In the genomic region with DNA sequence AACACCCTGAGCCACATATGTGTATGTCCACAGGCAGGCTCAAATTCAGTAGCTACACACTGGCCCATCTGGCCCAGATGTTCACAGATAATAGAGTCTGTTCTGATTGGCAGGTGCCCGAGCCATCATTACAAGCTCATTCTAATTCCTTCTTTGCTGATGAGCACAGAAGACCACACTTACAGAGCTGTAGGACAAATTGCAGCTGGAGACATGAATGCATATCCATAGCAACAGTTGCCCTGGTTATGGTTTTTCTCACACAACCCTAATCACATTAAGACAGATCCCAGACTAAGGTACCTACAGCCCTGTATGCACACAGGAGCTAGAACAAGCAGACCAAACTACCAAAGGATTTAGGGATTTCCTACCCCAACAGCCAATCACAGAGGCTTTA, we compare ENCODE assay signal across 34 mouse cellular contexts. TPM values are rescaled to one million over a fixed set of nuclear protein-coding genes. Genes with fewer than 3 reads are reported as not detected.
DNase-seq lines count a peak whose midpoint lies in the region; ATAC-seq and TF ChIP-seq lines count a peak whose summit lies in the region.
"Had no signal": no experiment of that assay in that cellular context is flagged by ENCODE, and none has a peak within 500 bp of the region (broad histone marks: within the 10 kb centered on the region; RNA-seq: fewer than 3 reads in every experiment).

No protein-coding gene starts in this region.

- no peak overlapping the region for H3K27ac ChIP-seq in hindbrain, postnatal 0 days
- no peak overlapping the region for H3K27ac ChIP-seq in hindbrain, embryonic 13.5 days
- 0 out of 2 replicates have a peak overlapping the region, but pooled peaks have one; percentile 60 for H3K27ac ChIP-seq in forebrain, embryonic 14.5 days (ENCODE audit: low read depth, low read length)
- H3K27ac ChIP-seq in forebrain, postnatal 0 days (ENCODE audit: low read depth, low read length), result peak overlapping the region; percentile 50
- peak overlapping the region; percentile 62 for H3K27ac ChIP-seq in midbrain, postnatal 0 days (ENCODE audit: low read depth, low read length)
- H3K27ac ChIP-seq: embryonic facial prominence, embryonic 10.5 days; embryonic facial prominence, embryonic 15.5 days; heart, embryonic 10.5 days; limb, embryonic 12.5 days; neural tube, embryonic 13.5 days; stomach, embryonic 15.5 days had no signal

- H3K4me3 ChIP-seq in hindbrain, postnatal 0 days (ENCODE audit: low read length), result no peak overlapping the region
- no peak overlapping the region for H3K4me3 ChIP-seq in hindbrain, embryonic 13.5 days
- no peak overlapping the region for H3K4me3 ChIP-seq in forebrain, embryonic 14.5 days (ENCODE audit: low read depth, low read length)
- no peak overlapping the region for H3K4me3 ChIP-seq in forebrain, postnatal 0 days (ENCODE audit: low read depth, low read length)
- no peak overlapping the region for H3K4me3 ChIP-seq in midbrain, postnatal 0 days (ENCODE audit: low read depth, low read length)
- H3K4me3 ChIP-seq: embryonic facial prominence, embryonic 10.5 days; embryonic facial prominence, embryonic 15.5 days; heart, embryonic 10.5 days; limb, embryonic 12.5 days; neural tube, embryonic 13.5 days; stomach, embryonic 15.5 days had no signal

- peak; percentile 46 for ATAC-seq in hindbrain, postnatal 0 days
- ATAC-seq in hindbrain, embryonic 13.5 days (ENCODE audit: low FRiP score), result no peak
- peak; percentile 63; the same call in 1 of the 2 replicates for ATAC-seq in forebrain, embryonic 14.5 days
- ATAC-seq in forebrain, postnatal 0 days, result peak; percentile 83
- ATAC-seq in midbrain, postnatal 0 days (ENCODE audit: low FRiP score), result peak; percentile 59; the same call in 1 of the 2 replicates
- ATAC-seq: activated CD4-positive, CD25-positive, alpha-beta regulatory T cell, adult 4 months had no signal

- peak; percentile 57 for DNase-seq in hindbrain, postnatal 0 days (ENCODE audit: low spot score)
- DNase-seq in forebrain, embryonic 14.5 days (ENCODE audit: low spot score), result peak; percentile 55
- DNase-seq in forebrain, postnatal 0 days, result peak; percentile 44
- DNase-seq in midbrain, postnatal 0 days (ENCODE audit: low spot score), result peak; percentile 41
- DNase-seq in urinary bladder, adult 2 months (ENCODE audit: low spot score), result no peak
- no peak for DNase-seq in left cerebral cortex, postnatal 4 days
- DNase-seq: adrenal gland, adult 2 months; adrenal gland, postnatal 36 days; B cell, adult 2 months; cerebellum, adult 8-10 months; cerebellum, postnatal 25 days; gastrocnemius, postnatal 25 days; heart, adult 11 months; heart, postnatal 4 days; kidney, adult 11 months; kidney, postnatal 14 days; layer of hippocampus, adult 9-11 months; lung, postnatal 36 days; right cerebral cortex, postnatal 14 days had no signal

- H3K36me3 ChIP-seq in hindbrain, postnatal 0 days (ENCODE audit: insufficient read depth, low read length), result no peaks in the 10 kb centered on the region
- no peaks in the 10 kb centered on the region for H3K36me3 ChIP-seq in hindbrain, embryonic 13.5 days
- no peaks in the 10 kb centered on the region for H3K36me3 ChIP-seq in forebrain, embryonic 14.5 days (ENCODE audit: control insufficient read depth, insufficient read depth, low read length)
- no peaks in the 10 kb centered on the region for H3K36me3 ChIP-seq in forebrain, postnatal 0 days (ENCODE audit: insufficient read depth)
- H3K36me3 ChIP-seq in midbrain, postnatal 0 days (ENCODE audit: insufficient read depth, low read length), result no peaks in the 10 kb centered on the region
- H3K36me3 ChIP-seq: embryonic facial prominence, embryonic 10.5 days; embryonic facial prominence, embryonic 15.5 days; heart, embryonic 10.5 days; limb, embryonic 12.5 days; neural tube, embryonic 13.5 days; stomach, embryonic 15.5 days had no signal

- no peak overlapping the region for H3K4me2 ChIP-seq in hindbrain, postnatal 0 days (ENCODE audit: low read depth, low read length)
- H3K4me2 ChIP-seq in hindbrain, embryonic 13.5 days, result no peak overlapping the region
- no peak overlapping the region for H3K4me2 ChIP-seq in forebrain, embryonic 14.5 days (ENCODE audit: low read length)
- no peak overlapping the region for H3K4me2 ChIP-seq in forebrain, postnatal 0 days (ENCODE audit: low read depth)
- H3K4me2 ChIP-seq in midbrain, postnatal 0 days (ENCODE audit: low read depth, low read length, poor library complexity, severe bottlenecking), result no peak overlapping the region
- H3K4me2 ChIP-seq: embryonic facial prominence, embryonic 15.5 days; limb, embryonic 12.5 days; neural tube, embryonic 13.5 days; stomach, embryonic 15.5 days had no signal

- H3K9ac ChIP-seq in hindbrain, postnatal 0 days (replicated peaks; ENCODE audit: low read length), result no peak overlapping the region
- H3K9ac ChIP-seq in hindbrain, embryonic 13.5 days, result no peak overlapping the region
- no peak overlapping the region for H3K9ac ChIP-seq in forebrain, embryonic 14.5 days (ENCODE audit: low read length)
- no peak overlapping the region for H3K9ac ChIP-seq in forebrain, postnatal 0 days
- no peak overlapping the region for H3K9ac ChIP-seq in midbrain, postnatal 0 days (replicated peaks; ENCODE audit: low read length, poor library complexity, severe bottlenecking)
- H3K9ac ChIP-seq: embryonic facial prominence, embryonic 15.5 days; limb, embryonic 12.5 days; neural tube, embryonic 13.5 days; stomach, embryonic 15.5 days had no signal

- WGBS in hindbrain, postnatal 0 days, result 51% methylated on average over 1 of the region's 1 CpGs
- WGBS in hindbrain, embryonic 13.5 days, result 71% methylated on average over 1 of the region's 1 CpGs
- 74% methylated on average over 1 of the region's 1 CpGs for WGBS in forebrain, embryonic 14.5 days
- WGBS in forebrain, postnatal 0 days, result 68% methylated on average over 1 of the region's 1 CpGs
- 42% methylated on average over 1 of the region's 1 CpGs for WGBS in midbrain, postnatal 0 days

- no peaks in the 10 kb centered on the region for H3K9me3 ChIP-seq in hindbrain, postnatal 0 days (ENCODE audit: low read length)
- no peaks in the 10 kb centered on the region for H3K9me3 ChIP-seq in hindbrain, embryonic 13.5 days
- no peaks in the 10 kb centered on the region for H3K9me3 ChIP-seq in forebrain, embryonic 14.5 days (replicated peaks; ENCODE audit: control insufficient read depth, low read length)
- no peaks in the 10 kb centered on the region for H3K9me3 ChIP-seq in forebrain, postnatal 0 days (ENCODE audit: low read length)
- no peaks in the 10 kb centered on the region for H3K9me3 ChIP-seq in midbrain, postnatal 0 days (ENCODE audit: low read length)
- H3K9me3 ChIP-seq: embryonic facial prominence, embryonic 10.5 days; embryonic facial prominence, embryonic 15.5 days; heart, embryonic 10.5 days; limb, embryonic 12.5 days; neural tube, embryonic 13.5 days; stomach, embryonic 15.5 days had no signal

- no peaks in the 10 kb centered on the region; the same call in 1 of the 2 replicates for H3K4me1 ChIP-seq in hindbrain, postnatal 0 days (ENCODE audit: insufficient read depth, low read length)
- peaks cover 13% of the 10 kb centered on the region for H3K4me1 ChIP-seq in hindbrain, embryonic 13.5 days (replicated peaks)
- H3K4me1 ChIP-seq in forebrain, embryonic 14.5 days (ENCODE audit: control insufficient read depth, insufficient read depth, low read length), result no peaks in the 10 kb centered on the region
- 0 out of 2 replicates have a peak, but pooled peaks cover 7% of the 10 kb centered on the region for H3K4me1 ChIP-seq in forebrain, postnatal 0 days (ENCODE audit: insufficient read depth)
- peaks cover 13% of the 10 kb centered on the region for H3K4me1 ChIP-seq in midbrain, postnatal 0 days (ENCODE audit: insufficient read depth, low read length)
- H3K4me1 ChIP-seq: embryonic facial prominence, embryonic 15.5 days; neural tube, embryonic 13.5 days; stomach, embryonic 15.5 days had no signal

- TF ChIP-seq CTCF in hindbrain, postnatal 0 days (IDR thresholded peaks at IDR 0.05; ENCODE audit: low read depth), result no peak
- no peak for TF ChIP-seq CTCF in forebrain, postnatal 0 days (IDR thresholded peaks at IDR 0.05; ENCODE audit: low read depth)
- TF ChIP-seq CTCF in midbrain, postnatal 0 days (IDR thresholded peaks at IDR 0.05), result no peak

- no peaks in the 10 kb centered on the region for H3K27me3 ChIP-seq in hindbrain, postnatal 0 days (ENCODE audit: insufficient read depth, low read length)
- peaks cover 4% of the 10 kb centered on the region; the same call in 1 of the 2 replicates for H3K27me3 ChIP-seq in hindbrain, embryonic 13.5 days
- H3K27me3 ChIP-seq in forebrain, embryonic 14.5 days (replicated peaks; ENCODE audit: control insufficient read depth, insufficient read depth, low read length), result no peaks in the 10 kb centered on the region
- no peaks in the 10 kb centered on the region for H3K27me3 ChIP-seq in forebrain, postnatal 0 days (ENCODE audit: insufficient read depth, low read length)
- no peaks in the 10 kb centered on the region for H3K27me3 ChIP-seq in midbrain, postnatal 0 days (ENCODE audit: insufficient read depth, low read length)
- H3K27me3 ChIP-seq: embryonic facial prominence, embryonic 15.5 days had no signal

- intact Hi-C loops in left cerebral cortex, postnatal 4 days (cut with DNase I), result loop anchor here (5.0 kb wide), 1 partner anchor 37 kb away; no protein-coding TSS in a partner anchor

RNA-seq across cellular contexts. Expression of a gene that starts 14.1 kb away (rescaled TPM):
- total RNA-seq in hindbrain, postnatal 0 days (2014; rRNA removed), result 0.79 and 2.1 TPM in 2 replicates
- polyA plus RNA-seq in hindbrain, postnatal 0 days (2015; fragmentation: Nextera tagmentation; extraction: Ambion mirVana), result 0.39 and 0.53 TPM in 2 replicates
- polyA plus RNA-seq in hindbrain, embryonic 13.5 days (2015; fragmentation: Nextera tagmentation; extraction: Ambion mirVana), result not detected in 2 replicates
- polyA plus RNA-seq in forebrain, embryonic 14.5 days (2014; fragmentation: Nextera tagmentation; extraction: Ambion mirVana), result not detected in 2 replicates
- total RNA-seq in forebrain, postnatal 0 days (2014; rRNA removed), result 2.4 and 3.4 TPM in 2 replicates
- polyA plus RNA-seq in forebrain, postnatal 0 days (2015; fragmentation: Nextera tagmentation; extraction: Ambion mirVana), result 0.26 and 0.33 TPM in 2 replicates
- total RNA-seq in midbrain, postnatal 0 days (2014; rRNA removed), result 1.9 and 2.4 TPM in 2 replicates
- 0.33 and 0.45 TPM in 2 replicates for polyA plus RNA-seq in midbrain, postnatal 0 days (2015; fragmentation: Nextera tagmentation; extraction: Ambion mirVana)
- 0.04 and 0.22 TPM in 2 replicates for polyA plus RNA-seq in urinary bladder, adult 2 months (2012; rRNA removed)
- total RNA-seq in left cerebral cortex, postnatal 4 days (2021), result 1 to 10 TPM; 3.6 to 4.9 TPM
- total RNA-seq: liver, adult 2 months; megakaryocyte, adult 5-6 weeks had no signal
- polyA plus RNA-seq: activated CD4-positive, CD25-positive, alpha-beta regulatory T cell, adult 4 months; embryonic facial prominence, embryonic 10.5 days; embryonic facial prominence, embryonic 15.5 days; kidney, embryonic 14.5 days; limb, embryonic 12.5 days; liver, adult 2 months; liver, embryonic 16.5 days; lung, embryonic 16.5 days; neural tube, embryonic 13.5 days; small intestine, adult 2 months; stomach, embryonic 15.5 days had no signal

RNA-seq across cellular contexts. Expression of a gene that starts 18.0 kb away (rescaled TPM):
- total RNA-seq in hindbrain, postnatal 0 days (2014; rRNA removed), result 5.1 and 6.5 TPM in 2 replicates
- 3.5 TPM in 2 replicates for polyA plus RNA-seq in hindbrain, postnatal 0 days (2015; fragmentation: Nextera tagmentation; extraction: Ambion mirVana)
- polyA plus RNA-seq in hindbrain, embryonic 13.5 days (2015; fragmentation: Nextera tagmentation; extraction: Ambion mirVana), result 8.0 and 8.8 TPM in 2 replicates
- 5.4 and 6.7 TPM in 2 replicates for polyA plus RNA-seq in forebrain, embryonic 14.5 days (2014; fragmentation: Nextera tagmentation; extraction: Ambion mirVana)
- 3.6 and 6.3 TPM in 2 replicates for total RNA-seq in forebrain, postnatal 0 days (2014; rRNA removed)
- polyA plus RNA-seq in forebrain, postnatal 0 days (2015; fragmentation: Nextera tagmentation; extraction: Ambion mirVana), result 4.2 and 4.6 TPM in 2 replicates
- total RNA-seq in midbrain, postnatal 0 days (2014; rRNA removed), result 2.9 and 5.0 TPM in 2 replicates
- 4.7 and 5.1 TPM in 2 replicates for polyA plus RNA-seq in midbrain, postnatal 0 days (2015; fragmentation: Nextera tagmentation; extraction: Ambion mirVana)
- polyA plus RNA-seq in urinary bladder, adult 2 months (2012; rRNA removed), result 2.0 and 3.3 TPM in 2 replicates
- total RNA-seq in left cerebral cortex, postnatal 4 days (2021), result 1 to 10 TPM; 5.9 to 6.6 TPM
- total RNA-seq: megakaryocyte, adult 5-6 weeks had no signal
- polyA plus RNA-seq: activated CD4-positive, CD25-positive, alpha-beta regulatory T cell, adult 4 months had no signal

RNA-seq across cellular contexts. Expression of a gene that starts 32.3 kb away (rescaled TPM):
- total RNA-seq in hindbrain, postnatal 0 days (2014; rRNA removed), result 32.1 and 46.3 TPM in 2 replicates
- 37.2 and 43.8 TPM in 2 replicates for polyA plus RNA-seq in hindbrain, postnatal 0 days (2015; fragmentation: Nextera tagmentation; extraction: Ambion mirVana)
- 14.9 and 18.8 TPM in 2 replicates for polyA plus RNA-seq in hindbrain, embryonic 13.5 days (2015; fragmentation: Nextera tagmentation; extraction: Ambion mirVana)
- 19.9 and 34.7 TPM in 2 replicates for polyA plus RNA-seq in forebrain, embryonic 14.5 days (2014; fragmentation: Nextera tagmentation; extraction: Ambion mirVana)
- 57.1 and 58.5 TPM in 2 replicates for total RNA-seq in forebrain, postnatal 0 days (2014; rRNA removed)
- 45.5 and 78.1 TPM in 2 replicates for polyA plus RNA-seq in forebrain, postnatal 0 days (2015; fragmentation: Nextera tagmentation; extraction: Ambion mirVana)
- total RNA-seq in midbrain, postnatal 0 days (2014; rRNA removed), result 53.7 and 64.5 TPM in 2 replicates
- 63.4 and 67.6 TPM in 2 replicates for polyA plus RNA-seq in midbrain, postnatal 0 days (2015; fragmentation: Nextera tagmentation; extraction: Ambion mirVana)
- 0.12 TPM in 2 replicates for polyA plus RNA-seq in urinary bladder, adult 2 months (2012; rRNA removed)
- 10 to 100 TPM; 69.1 to 73.9 TPM for total RNA-seq in left cerebral cortex, postnatal 4 days (2021)
- total RNA-seq: gastrocnemius, adult 18-20 months; liver, adult 2 months; megakaryocyte, adult 5-6 weeks had no signal
- polyA plus RNA-seq: activated CD4-positive, CD25-positive, alpha-beta regulatory T cell, adult 4 months; liver, adult 2 months; liver, embryonic 16.5 days had no signal

RNA-seq across cellular contexts. Expression of a gene that starts 46.8 kb away (rescaled TPM):
- 100 and 137 TPM in 2 replicates for total RNA-seq in hindbrain, postnatal 0 days (2014; rRNA removed)
- polyA plus RNA-seq in hindbrain, postnatal 0 days (2015; fragmentation: Nextera tagmentation; extraction: Ambion mirVana), result 19.9 and 22.7 TPM in 2 replicates
- 28.0 and 30.0 TPM in 2 replicates for polyA plus RNA-seq in hindbrain, embryonic 13.5 days (2015; fragmentation: Nextera tagmentation; extraction: Ambion mirVana)
- polyA plus RNA-seq in forebrain, embryonic 14.5 days (2014; fragmentation: Nextera tagmentation; extraction: Ambion mirVana), result 35.6 and 36.3 TPM in 2 replicates
- 83.7 and 92.6 TPM in 2 replicates for total RNA-seq in forebrain, postnatal 0 days (2014; rRNA removed)
- polyA plus RNA-seq in forebrain, postnatal 0 days (2015; fragmentation: Nextera tagmentation; extraction: Ambion mirVana), result 24.8 and 28.2 TPM in 2 replicates
- total RNA-seq in midbrain, postnatal 0 days (2014; rRNA removed), result 85.4 and 88.6 TPM in 2 replicates
- 23.5 and 25.0 TPM in 2 replicates for polyA plus RNA-seq in midbrain, postnatal 0 days (2015; fragmentation: Nextera tagmentation; extraction: Ambion mirVana)
- 46.1 and 56.9 TPM in 2 replicates for polyA plus RNA-seq in urinary bladder, adult 2 months (2012; rRNA removed)
- 10 to 100 TPM; 62.6 to 65.5 TPM for total RNA-seq in left cerebral cortex, postnatal 4 days (2021)

Comparison
In these comparisons a context has a peak if more than half of its experiments do, and no peak if none do; other contexts are left out.
1. DNase-seq: peak in hindbrain, postnatal 0 days (single experiment), forebrain, embryonic 14.5 days (single experiment), forebrain, postnatal 0 days (single experiment) and midbrain, postnatal 0 days (single experiment); none in urinary bladder, adult 2 months (single experiment) and left cerebral cortex, postnatal 4 days (single experiment).
2. H3K27ac ChIP-seq: peak in forebrain, embryonic 14.5 days (single experiment), forebrain, postnatal 0 days (single experiment) and midbrain, postnatal 0 days (single experiment); none in hindbrain, postnatal 0 days (single experiment) and hindbrain, embryonic 13.5 days (single experiment).
3. RNA of a gene that starts 32.3 kb away (polyA plus RNA-seq): 45.5 to 78.1 TPM in forebrain, postnatal 0 days, 63.4 to 67.6 TPM in midbrain, postnatal 0 days, 37.2 to 43.8 TPM in hindbrain, postnatal 0 days, 19.9 to 34.7 TPM in forebrain, embryonic 14.5 days and 14.9 to 18.8 TPM in hindbrain, embryonic 13.5 days; 0.12 TPM in urinary bladder, adult 2 months; every median in the first group is over 10 times any median in the second.